Mouse (Mus musculus) small intestine, adult 2 months (tissue): Measurements from ENCODE around the gene Degs2.

ENCODE experiments used
- CTCF ChIP-seq: fragments of 200-500 bp; IDR thresholded peaks from 2 replicates; pipeline ENCODE4 v1.5.1; 2012; ENCODE audit warnings: low read depth, mild to moderate bottlenecking, control low read depth, inconsistent platforms, low read length, moderate library complexity, mixed read lengths; ENCODE audit not compliant: insufficient replicate concordance, insufficient read length; ENCODE audit errors: extremely low read depth
- POLR2A ChIP-seq: fragments of 200-500 bp; IDR thresholded peaks from 2 replicates; pipeline ENCODE4 v1.6.1; 2012; ENCODE audit warnings: low read depth, mild to moderate bottlenecking, control low read depth, inconsistent platforms, low read length, moderate library complexity

DNA sequence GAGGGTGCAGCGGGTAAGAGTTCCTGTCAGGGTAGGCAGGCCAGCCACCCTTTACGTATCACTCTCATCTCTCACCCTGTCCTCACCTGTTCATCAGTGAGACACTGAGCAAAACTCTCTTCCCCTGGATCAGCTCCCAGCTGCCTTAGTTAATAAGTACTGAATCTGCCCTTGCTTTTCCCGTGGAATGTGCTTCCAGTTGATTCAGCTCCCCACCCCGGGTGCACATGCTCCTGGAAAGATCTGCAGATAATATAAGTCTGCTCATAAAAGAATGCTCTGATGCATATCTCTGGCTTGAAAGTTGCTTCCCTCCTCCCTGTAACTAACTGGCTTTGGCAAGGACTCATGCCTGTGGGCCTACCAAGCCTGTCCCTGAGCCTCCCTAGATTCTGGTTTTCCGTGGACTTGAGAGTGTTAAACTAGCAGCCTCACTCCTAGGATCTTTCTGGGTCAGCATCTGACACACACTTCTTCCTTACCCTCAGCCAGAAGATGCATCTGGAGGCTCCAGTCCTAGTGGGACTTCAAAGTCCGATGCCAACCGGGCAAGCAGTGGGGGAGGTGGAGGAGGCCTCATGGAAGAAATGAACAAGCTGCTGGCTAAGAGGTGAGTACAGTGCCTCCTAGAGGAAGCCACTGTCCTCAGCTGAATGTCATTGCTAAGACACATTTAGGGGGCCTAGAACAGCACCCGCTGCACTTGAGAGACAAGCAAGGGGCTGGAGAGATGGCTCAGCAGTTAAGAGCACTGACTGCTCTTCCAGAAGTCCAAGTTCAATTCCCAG, 26.3 kb downstream of the Degs2 start:
- TF ChIP-seq CTCF (no peak), POLR2A (no peak)
